Mouse (Mus musculus) spleen, postnatal 0 days (tissue): ENCODE data around the gene Sh3bp2. TPM values are rescaled to one million over a fixed set of nuclear protein-coding genes. Genes with fewer than 3 reads are reported as not detected.

Source experiments
- polyA plus RNA-seq: library from polyadenylated mRNA; unstranded; fragments of >200 nt; fragmentation: Nextera tagmentation; extraction: Ambion mirVana; gene quantifications from 2 replicates; pipeline ENCODE4 v1.2.1, GENCODE M21; 2015

Gene Sh3bp2
- 12.9 and 15.5 TPM in 2 replicates for polyA plus RNA-seq

DNA sequence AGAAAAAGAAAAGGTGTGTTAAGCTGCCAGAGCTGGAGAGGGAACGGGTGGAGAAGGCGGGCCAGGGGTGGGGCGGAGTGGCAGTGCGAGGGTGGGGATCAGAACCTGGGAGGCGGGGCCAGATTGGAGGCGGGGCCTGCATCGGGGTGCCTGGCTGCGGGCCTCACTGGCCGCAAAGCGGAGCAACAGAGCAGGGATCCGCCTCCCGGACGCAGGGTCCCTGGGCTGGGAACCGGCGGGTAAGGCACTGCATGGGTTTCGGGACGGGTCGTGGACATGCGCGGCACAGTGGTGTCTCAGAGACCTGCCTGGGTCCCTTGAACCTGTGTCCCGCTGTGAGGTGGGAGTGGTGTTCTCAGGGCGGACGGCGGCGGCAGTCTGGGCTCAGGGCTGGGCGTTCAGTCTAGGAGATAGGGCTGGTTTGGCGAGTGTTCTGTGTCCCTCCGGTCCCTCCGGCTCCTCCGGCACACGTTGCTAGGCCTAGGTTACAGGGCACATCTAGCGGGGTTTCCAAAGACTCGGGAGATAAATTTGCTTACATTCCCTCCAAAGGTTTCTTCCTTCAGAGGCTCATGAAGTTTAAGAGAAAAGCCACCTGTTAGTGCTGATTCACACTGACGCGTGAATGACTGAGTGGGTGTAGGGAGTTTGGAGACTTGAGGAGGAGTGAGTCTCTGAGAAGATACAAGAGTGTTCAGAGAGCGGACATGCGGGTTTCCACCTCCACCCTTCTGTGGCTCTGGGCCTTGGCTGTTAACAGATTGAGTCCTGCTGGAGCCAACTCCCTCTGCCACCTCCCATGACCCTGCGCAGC, at the start of gene Sh3bp2:
Gene Sh3bp2 (plus strand): TSS at position 176 of the 814 bp plus-strand sequence.

DNA sequence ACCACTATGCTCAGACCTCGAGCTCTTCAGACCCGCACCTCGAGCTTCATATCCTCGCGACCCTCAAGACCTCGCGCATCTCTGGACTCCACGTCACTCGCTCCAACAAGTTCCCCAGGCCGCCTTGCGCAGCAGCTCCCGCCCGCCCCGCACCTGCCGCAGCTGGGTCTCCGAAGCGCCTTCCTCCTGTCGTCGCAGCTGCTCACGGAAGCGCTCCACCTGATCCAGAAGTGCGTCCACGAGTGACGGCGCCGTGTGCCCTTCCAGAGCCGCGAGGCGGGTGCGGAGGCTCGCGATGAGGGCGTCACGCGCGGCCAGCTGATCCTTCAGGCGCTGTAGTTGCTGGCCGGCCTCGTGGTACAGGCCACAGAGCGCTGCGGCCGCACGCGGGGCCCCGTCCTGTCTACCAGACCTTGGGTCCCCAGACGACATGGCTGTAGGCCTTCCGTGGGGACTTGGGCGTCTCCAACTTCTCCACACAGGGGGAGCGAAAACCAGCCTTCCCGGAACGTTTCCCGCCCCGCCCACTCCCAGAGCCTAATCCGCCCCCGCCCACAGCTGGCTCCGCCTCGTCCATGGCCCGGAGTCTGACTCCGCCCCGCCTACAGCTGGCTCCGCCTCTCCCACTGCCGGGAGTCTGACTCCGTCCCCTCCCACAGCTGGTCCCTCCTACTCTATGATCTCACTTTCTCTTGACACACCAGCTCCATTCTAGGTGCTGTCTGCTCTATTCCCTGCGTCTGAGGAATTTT, 12.0 kb upstream of the Sh3bp2 start, which contains the start of gene Tnip2:
Gene Tnip2 (minus strand): TSS at position 526 of the 752 bp plus-strand sequence.

DNA sequence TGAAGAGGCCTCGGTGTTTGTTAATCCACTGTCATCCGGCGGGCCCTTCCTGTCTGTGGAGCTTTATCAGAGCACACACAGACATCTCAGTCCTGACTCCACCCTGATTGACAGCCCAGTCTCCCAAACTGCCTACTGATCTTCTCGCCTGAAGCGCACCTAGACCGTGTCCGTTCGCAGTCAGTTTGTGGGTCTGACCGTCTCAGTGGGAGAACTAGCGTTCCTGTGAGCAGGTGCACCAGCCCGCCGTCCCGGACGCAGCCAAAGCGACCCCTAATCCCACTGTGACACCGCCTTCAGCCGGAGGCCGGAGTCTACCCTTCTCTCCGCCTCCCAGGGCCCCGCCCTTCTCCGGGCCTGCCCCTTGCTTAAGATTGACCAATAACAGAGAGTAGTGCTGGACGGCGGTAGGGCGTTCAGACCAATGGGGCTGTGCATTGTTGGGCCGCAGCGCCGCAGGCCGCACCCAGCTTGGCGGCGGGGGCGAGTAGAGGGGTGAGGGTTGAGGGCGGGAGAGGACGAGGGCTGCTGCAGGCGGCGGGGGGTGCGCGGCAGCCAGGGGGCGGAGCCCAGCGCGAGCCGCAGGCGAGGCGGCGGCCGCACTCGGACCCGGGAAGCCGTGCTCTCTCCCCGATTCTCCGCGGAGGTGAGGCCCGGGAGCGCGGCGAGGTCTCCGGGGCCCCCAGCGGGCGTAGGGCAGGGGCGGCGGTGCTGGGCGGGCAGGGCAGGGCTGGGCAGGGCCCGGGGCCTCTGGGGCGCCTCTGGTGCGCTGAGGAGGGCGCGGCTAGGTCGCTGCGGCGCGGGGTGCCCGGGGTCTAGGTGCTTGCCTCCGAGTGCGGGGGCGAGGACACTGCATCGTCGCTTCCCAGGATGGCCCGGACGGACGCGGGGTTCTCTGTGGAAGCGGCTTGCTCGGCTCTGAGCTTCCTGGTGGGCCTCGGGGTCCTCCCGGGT, 47.9 kb downstream of the Sh3bp2 start, which contains the start of gene Add1:
Gene Add1 (plus strand): TSS at position 397 of the 954 bp plus-strand sequence.

Other genes starting within 250 kb of the Sh3bp2 start
- gene Zfyve28, start 237.4 kb upstream of the Sh3bp2 start, polyA plus RNA-seq = 0.13 TPM in 2 replicates
- gene Cfap99, start 237.2 kb upstream of the Sh3bp2 start, polyA plus RNA-seq = not detected in 2 replicates
- gene Rnf4, start 189.5 kb upstream of the Sh3bp2 start, polyA plus RNA-seq = 73.5 and 75.8 TPM in 2 replicates
- 6.9 and 8.2 TPM in 2 replicates for gene Fam193a, start 155.9 kb upstream of the Sh3bp2 start, polyA plus RNA-seq
- gene Tnip2, start 11.8 kb upstream of the Sh3bp2 start, polyA plus RNA-seq = 8.9 and 11.9 TPM in 2 replicates
- 135 and 138 TPM in 2 replicates for gene Add1, start 47.8 kb downstream of the Sh3bp2 start, polyA plus RNA-seq
- 83.2 and 88.6 TPM in 2 replicates for gene Mfsd10, start 111.4 kb downstream of the Sh3bp2 start, polyA plus RNA-seq
- 17.6 and 19.2 TPM in 2 replicates for gene Nop14, start 134.3 kb downstream of the Sh3bp2 start, polyA plus RNA-seq
- 2.3 and 2.4 TPM in 2 replicates for gene Grk4, start 134.5 kb downstream of the Sh3bp2 start, polyA plus RNA-seq
- gene Htt, start 235.9 kb downstream of the Sh3bp2 start, polyA plus RNA-seq = 6.5 and 7.6 TPM in 2 replicates